ENCODE assay signal across 8 mouse cellular contexts in the genomic region with DNA sequence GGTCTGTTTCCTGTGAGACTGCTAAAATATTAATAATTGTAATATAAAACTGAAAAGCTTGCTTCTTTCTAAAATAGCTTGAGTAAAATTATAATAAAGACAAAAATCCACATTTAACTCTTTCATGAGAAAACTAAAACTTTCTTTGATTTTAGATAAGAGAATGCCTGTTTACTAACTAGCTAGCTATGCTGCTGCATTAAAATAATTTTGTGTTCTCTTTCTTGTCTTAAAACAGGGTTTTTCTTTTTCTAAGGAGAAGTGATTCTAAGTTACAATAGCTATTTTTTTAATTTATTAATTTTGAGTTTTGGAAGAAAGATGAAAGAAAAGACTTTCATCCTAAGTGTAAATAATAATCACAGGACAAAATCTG.
DNase-seq lines count a peak whose midpoint lies in the region; ATAC-seq and TF ChIP-seq lines count a peak whose summit lies in the region.

No protein-coding gene starts in this region.

- H3K27ac ChIP-seq in heart, postnatal 0 days (ENCODE audit: low read depth) = peak overlapping the region; percentile 99
- no peak overlapping the region for H3K27ac ChIP-seq in bone marrow, adult 2 months (ENCODE audit: control insufficient read depth, insufficient read depth, low read depth, low read length, poor library complexity)
- H3K27ac ChIP-seq in hindbrain, embryonic 13.5 days = peak overlapping the region; percentile 99
- peak overlapping the region; percentile 98 for H3K27ac ChIP-seq in midbrain, embryonic 12.5 days (replicated peaks)

- H3K4me1 ChIP-seq in heart, postnatal 0 days (ENCODE audit: control insufficient read depth, insufficient read depth) = peaks cover 21% of the 10 kb centered on the region
- peaks cover 4% of the 10 kb centered on the region for H3K4me1 ChIP-seq in bone marrow, adult 2 months (ENCODE audit: control insufficient read depth, insufficient read depth, low read length)
- H3K4me1 ChIP-seq in hindbrain, embryonic 13.5 days (replicated peaks) = peaks cover 37% of the 10 kb centered on the region
- peaks cover 31% of the 10 kb centered on the region for H3K4me1 ChIP-seq in midbrain, embryonic 12.5 days

- intact Hi-C loops in gastrocnemius, postnatal 14 days (cut with DNase I; ENCODE audit: low total_unique reads) = loop anchor here (10.0 kb wide), 1 partner anchor 131 kb away; a partner anchor contains a TSS

- TF ChIP-seq CTCF in heart, postnatal 0 days (IDR thresholded peaks at IDR 0.05; ENCODE audit: low read depth) = no peak
- TF ChIP-seq CTCF in bone marrow, adult 2 months (IDR thresholded peaks at IDR 0.05; ENCODE audit: control insufficient read depth, insufficient read depth, low read length) = no peak

- no peak for TF ChIP-seq POLR2A in bone marrow, adult 2 months (IDR thresholded peaks at IDR 0.05; ENCODE audit: borderline replicate concordance, control insufficient read depth, low read depth, low read length)

- no peaks in the 10 kb centered on the region for H3K9me3 ChIP-seq in heart, postnatal 0 days (replicated peaks; ENCODE audit: control insufficient read depth, low read length)
- H3K9me3 ChIP-seq in hindbrain, embryonic 13.5 days = no peaks in the 10 kb centered on the region
- no peaks in the 10 kb centered on the region for H3K9me3 ChIP-seq in midbrain, embryonic 12.5 days

- H3K9ac ChIP-seq in heart, postnatal 0 days (replicated peaks; ENCODE audit: low read depth, low read length) = peak overlapping the region; percentile 84
- H3K9ac ChIP-seq in hindbrain, embryonic 13.5 days = peak overlapping the region; percentile 84
- H3K9ac ChIP-seq in midbrain, embryonic 12.5 days (replicated peaks) = peak overlapping the region; percentile 69

- ATAC-seq in heart, postnatal 0 days (ENCODE audit: insufficient read depth, low read depth) = no peak
- no peak for ATAC-seq in hindbrain, embryonic 13.5 days (ENCODE audit: low FRiP score)
- ATAC-seq in midbrain, embryonic 12.5 days (ENCODE audit: low FRiP score, low read depth) = no peak
- no peak for ATAC-seq in inflammation-experienced regulatory T-cells, adult 6 months

- peak overlapping the region; percentile 63 for H3K4me2 ChIP-seq in heart, postnatal 0 days (ENCODE audit: low read depth, low read length)
- H3K4me2 ChIP-seq in hindbrain, embryonic 13.5 days = peak overlapping the region; percentile 89
- peak overlapping the region; percentile 59 for H3K4me2 ChIP-seq in midbrain, embryonic 12.5 days (replicated peaks)

- peak overlapping the region; percentile 52 for H3K4me3 ChIP-seq in heart, postnatal 0 days (ENCODE audit: low read depth, low read length)
- peak overlapping the region; percentile 73 for H3K4me3 ChIP-seq in bone marrow, adult 2 months (replicated peaks; ENCODE audit: control insufficient read depth, low read depth, low read length)
- peak overlapping the region; percentile 52 for H3K4me3 ChIP-seq in hindbrain, embryonic 13.5 days
- H3K4me3 ChIP-seq in midbrain, embryonic 12.5 days = peak overlapping the region; percentile 55

- no peak for DNase-seq in heart, postnatal 0 days (ENCODE audit: low spot score)
- no peak for DNase-seq in heart, adult 18-20 months
- DNase-seq in gastrocnemius, postnatal 14 days = no peak
- no peak for DNase-seq in cerebellum, postnatal 10 days

- TF ChIP-seq EP300 in heart, postnatal 0 days (IDR thresholded peaks at IDR 0.05; ENCODE audit: low read depth) = no peak

- no peaks in the 10 kb centered on the region for H3K27me3 ChIP-seq in heart, postnatal 0 days (ENCODE audit: control insufficient read depth, insufficient read depth, low read length)
- no peaks in the 10 kb centered on the region for H3K27me3 ChIP-seq in hindbrain, embryonic 13.5 days
- no peaks in the 10 kb centered on the region for H3K27me3 ChIP-seq in midbrain, embryonic 12.5 days

- H3K36me3 ChIP-seq in heart, postnatal 0 days (replicated peaks; ENCODE audit: control insufficient read depth, insufficient read depth, low read length) = no peaks in the 10 kb centered on the region
- peaks cover 4% of the 10 kb centered on the region; the same call in 1 of the 2 replicates for H3K36me3 ChIP-seq in hindbrain, embryonic 13.5 days
- H3K36me3 ChIP-seq in midbrain, embryonic 12.5 days = 0 out of 2 replicates have a peak, but pooled peaks cover 5% of the 10 kb centered on the region
